Mouse (Mus musculus) G1E (cell line): Measurements from ENCODE around the gene Gm13289.
"Not testable (repeated sequence)": the region's sequence is repeated elsewhere in the genome, so short reads cannot be mapped to it uniquely, and the experiment has no call there.

Experiments used
- CTCF ChIP-seq: IDR thresholded peaks from 2 replicates; pipeline ENCODE4 v1.5.1; 2012; ENCODE audit warnings: low read depth, low read length, inconsistent platforms, mixed read lengths
- GATA2 ChIP-seq: IDR thresholded peaks from 2 replicates; pipeline ENCODE4 v1.6.1; 2012; ENCODE audit warnings: low read depth, low read length, inconsistent platforms, borderline replicate concordance
- POLR2AphosphoS5 ChIP-seq: IDR thresholded peaks from 2 replicates; pipeline ENCODE4 v1.6.1; 2012; ENCODE audit warnings: low read depth, low read length, inconsistent platforms; ENCODE audit not compliant: insufficient replicate concordance
- TAL1 ChIP-seq: conservative IDR thresholded peaks from 2 replicates; pipeline ENCODE4 v1.6.1; 2012; ENCODE audit warnings: low read depth, low read length, inconsistent platforms, mixed read lengths

GRCm38 (mm10) chr4:88793936-88794675 is 17.4 kb downstream of the Gm13289 start, which contains the start of gene Gm13275:
- TF ChIP-seq CTCF, GATA2, POLR2AphosphoS5, TAL1: not testable (repeated sequence)
